In genomic region chr11:118583989-118584388, GRCm38 (mm10) we compare ENCODE assay signal across 13 mouse cellular contexts.
DNase-seq lines count a peak whose midpoint lies in the region.
"Had no signal": no experiment of that assay in that cellular context is flagged by ENCODE, and none has a peak within 500 bp of the region (broad histone marks: within the 10 kb centered on the region; RNA-seq: fewer than 3 reads in every experiment).

No protein-coding gene starts in this region.

- peak; percentile 62 for DNase-seq in cerebellum, adult 9-10 months
- DNase-seq in cerebellum, adult 9-11 months: no peak
- DNase-seq in left cerebral cortex, postnatal 4 days: peak; percentile 65
- no peak for DNase-seq in left cerebral cortex, postnatal 10 days (ENCODE audit: extremely low spot score in 1 of 2, low spot score in 2 of 2)
- peak; percentile 43 to 61 for DNase-seq in cerebellum, postnatal 25 days
- no peak for DNase-seq in spleen, postnatal 4 days (ENCODE audit: low spot score in 2 of 2)
- DNase-seq: adrenal gland, adult 2 months; adrenal gland, postnatal 14 days; embryo, embryonic 11 days; gastrocnemius, postnatal 25 days; heart, adult 18-20 months; heart, postnatal 10 days; heart, postnatal 36 days had no signal

- intact Hi-C loops in left cerebral cortex, postnatal 4 days (cut with DNase I): no loop called here
- intact Hi-C loops in left cerebral cortex, postnatal 10 days (cut with DNase I): no loop called here

Comparison
In these comparisons a context has a peak if more than half of its experiments do, and no peak if none do; other contexts are left out.
1. DNase-seq: peak in cerebellum, adult 9-10 months (single experiment), left cerebral cortex, postnatal 4 days (single experiment) and cerebellum, postnatal 25 days (2 of 2); none in cerebellum, adult 9-11 months (single experiment), left cerebral cortex, postnatal 10 days (0 of 2) and spleen, postnatal 4 days (0 of 2).